In genomic region chr4:140372586-140373325, GRCm38 (mm10) we compare ENCODE assay signal across 16 mouse cellular contexts.
DNase-seq lines count a peak whose midpoint lies in the region; ATAC-seq and TF ChIP-seq lines count a peak whose summit lies in the region.
"Had no signal": no experiment of that assay in that cellular context is flagged by ENCODE, and none has a peak within 500 bp of the region (broad histone marks: within the 10 kb centered on the region; RNA-seq: fewer than 3 reads in every experiment).

No protein-coding gene starts in this region.

- 42% methylated on average over 11 of the region's 11 CpGs for WGBS in hindbrain, embryonic 11.5 days
- 41% methylated on average over 11 of the region's 11 CpGs for WGBS in hindbrain, embryonic 12.5 days
- WGBS in embryonic facial prominence, embryonic 11.5 days = 41% methylated on average over 11 of the region's 11 CpGs
- 36% methylated on average over 11 of the region's 11 CpGs for WGBS in midbrain, embryonic 15.5 days

- peak; percentile 19 for TF ChIP-seq CTCF in ES-Bruce4 (IDR thresholded peaks at IDR 0.05; ENCODE audit: low read depth, low read length)

- TF ChIP-seq POLR2A in ES-Bruce4 (IDR thresholded peaks at IDR 0.05; ENCODE audit: insufficient read depth, low read length) = no peak

- H3K4me3 ChIP-seq in hindbrain, embryonic 11.5 days (ENCODE audit: low read depth, low read length) = no peak overlapping the region
- no peak overlapping the region for H3K4me3 ChIP-seq in hindbrain, embryonic 12.5 days
- no peak overlapping the region for H3K4me3 ChIP-seq in ES-Bruce4 (ENCODE audit: low read depth, low read length)
- H3K4me3 ChIP-seq in embryonic facial prominence, embryonic 11.5 days (ENCODE audit: low read depth, low read length) = no peak overlapping the region
- no peak overlapping the region for H3K4me3 ChIP-seq in midbrain, embryonic 15.5 days
- H3K4me3 ChIP-seq: embryonic facial prominence, embryonic 12.5 days had no signal

- no peaks in the 10 kb centered on the region for H3K36me3 ChIP-seq in hindbrain, embryonic 11.5 days (ENCODE audit: control insufficient read depth, insufficient read depth, low read length)
- H3K36me3 ChIP-seq in hindbrain, embryonic 12.5 days = no peaks in the 10 kb centered on the region
- no peaks in the 10 kb centered on the region for H3K36me3 ChIP-seq in ES-Bruce4 (ENCODE audit: control insufficient read depth, insufficient read depth, low read length, poor library complexity, severe bottlenecking)
- no peaks in the 10 kb centered on the region for H3K36me3 ChIP-seq in embryonic facial prominence, embryonic 11.5 days (replicated peaks; ENCODE audit: control insufficient read depth, insufficient read depth, low read depth, low read length)
- H3K36me3 ChIP-seq in midbrain, embryonic 15.5 days (replicated peaks) = no peaks in the 10 kb centered on the region
- H3K36me3 ChIP-seq: embryonic facial prominence, embryonic 12.5 days had no signal

- no peak overlapping the region for H3K4me2 ChIP-seq in hindbrain, embryonic 11.5 days (replicated peaks; ENCODE audit: low read depth, low read length)
- H3K4me2 ChIP-seq in hindbrain, embryonic 12.5 days (replicated peaks) = no peak overlapping the region
- no peak overlapping the region for H3K4me2 ChIP-seq in embryonic facial prominence, embryonic 11.5 days (ENCODE audit: low read depth, low read length)
- no peak overlapping the region for H3K4me2 ChIP-seq in midbrain, embryonic 15.5 days
- H3K4me2 ChIP-seq: embryonic facial prominence, embryonic 12.5 days; liver, embryonic 11.5 days had no signal

- 0 out of 2 replicates have a peak, but pooled peaks have one; percentile 22 for ATAC-seq in hindbrain, embryonic 11.5 days (ENCODE audit: low FRiP score)
- ATAC-seq in hindbrain, embryonic 12.5 days (ENCODE audit: low FRiP score) = no peak
- no peak for ATAC-seq in embryonic facial prominence, embryonic 11.5 days (replicated peaks; ENCODE audit: insufficient number of reproducible peaks, low FRiP score, low TSS enrichment, low read depth)
- peak; percentile 33; the same call in 1 of the 2 replicates for ATAC-seq in midbrain, embryonic 15.5 days (replicated peaks)

- H3K4me1 ChIP-seq in hindbrain, embryonic 11.5 days (replicated peaks; ENCODE audit: control insufficient read depth, insufficient read depth, low read length) = no peaks in the 10 kb centered on the region
- no peaks in the 10 kb centered on the region for H3K4me1 ChIP-seq in hindbrain, embryonic 12.5 days
- H3K4me1 ChIP-seq in ES-Bruce4 (ENCODE audit: control insufficient read depth, insufficient read depth, low read length) = no peaks in the 10 kb centered on the region
- H3K4me1 ChIP-seq in embryonic facial prominence, embryonic 11.5 days (ENCODE audit: control insufficient read depth, insufficient read depth, low read length) = no peaks in the 10 kb centered on the region
- H3K4me1 ChIP-seq in midbrain, embryonic 15.5 days = no peaks in the 10 kb centered on the region; the same call in 1 of the 2 replicates
- H3K4me1 ChIP-seq: embryonic facial prominence, embryonic 12.5 days had no signal

- TF ChIP-seq EP300 in ES-Bruce4 (IDR thresholded peaks at IDR 0.05; ENCODE audit: insufficient read depth, low read depth, low read length) = no peak

- H3K27me3 ChIP-seq in hindbrain, embryonic 11.5 days (ENCODE audit: control insufficient read depth, insufficient read depth, low read length) = no peaks in the 10 kb centered on the region
- H3K27me3 ChIP-seq in hindbrain, embryonic 12.5 days = peaks cover 10% of the 10 kb centered on the region
- H3K27me3 ChIP-seq in ES-Bruce4 (ENCODE audit: control insufficient read depth, insufficient read depth, low read length, poor library complexity, severe bottlenecking) = no peaks in the 10 kb centered on the region
- no peaks in the 10 kb centered on the region for H3K27me3 ChIP-seq in embryonic facial prominence, embryonic 11.5 days (ENCODE audit: control insufficient read depth, insufficient read depth, low read length)
- H3K27me3 ChIP-seq in midbrain, embryonic 15.5 days (replicated peaks) = 0 out of 2 replicates have a peak, but pooled peaks cover 3% of the 10 kb centered on the region
- H3K27me3 ChIP-seq: embryonic facial prominence, embryonic 12.5 days had no signal

- H3K9me3 ChIP-seq in hindbrain, embryonic 11.5 days (ENCODE audit: control insufficient read depth, low read length) = no peaks in the 10 kb centered on the region
- H3K9me3 ChIP-seq in hindbrain, embryonic 12.5 days (replicated peaks) = no peaks in the 10 kb centered on the region
- no peaks in the 10 kb centered on the region for H3K9me3 ChIP-seq in ES-Bruce4 (replicated peaks; ENCODE audit: control insufficient read depth, insufficient read depth, low read length, poor library complexity, severe bottlenecking)
- H3K9me3 ChIP-seq in embryonic facial prominence, embryonic 11.5 days (replicated peaks; ENCODE audit: control insufficient read depth, low read length) = no peaks in the 10 kb centered on the region
- no peaks in the 10 kb centered on the region for H3K9me3 ChIP-seq in midbrain, embryonic 15.5 days
- H3K9me3 ChIP-seq: embryonic facial prominence, embryonic 12.5 days had no signal

- H3K27ac ChIP-seq in hindbrain, embryonic 11.5 days (ENCODE audit: low read depth, low read length) = no peak overlapping the region
- H3K27ac ChIP-seq in hindbrain, embryonic 12.5 days = no peak overlapping the region
- no peak overlapping the region for H3K27ac ChIP-seq in ES-Bruce4 (ENCODE audit: insufficient read depth, low read length)
- H3K27ac ChIP-seq in embryonic facial prominence, embryonic 11.5 days (replicated peaks; ENCODE audit: low read depth, low read length) = no peak overlapping the region
- H3K27ac ChIP-seq in midbrain, embryonic 15.5 days = no peak overlapping the region
- H3K27ac ChIP-seq: embryonic facial prominence, embryonic 12.5 days had no signal

- DNase-seq in hindbrain, embryonic 11.5 days (ENCODE audit: low spot score) = peak; percentile 49
- DNase-seq in embryonic facial prominence, embryonic 11.5 days (ENCODE audit: low spot score) = peak; percentile 22
- no peak for DNase-seq in heart, adult 9 months (ENCODE audit: low spot score in 2 of 2)
- no peak for DNase-seq in Muller cell, postnatal 12 days (ENCODE audit: inconsistent ontology term)
- no peak for DNase-seq in heart, adult 18-20 months
- DNase-seq: adrenal gland, postnatal 14 days; B cell, adult 2 months; heart, adult 11 months; heart, postnatal 36 days; kidney, postnatal 25 days; lung, postnatal 14 days had no signal

- H3K9ac ChIP-seq in hindbrain, embryonic 11.5 days (ENCODE audit: low read depth, low read length) = no peak overlapping the region
- no peak overlapping the region for H3K9ac ChIP-seq in hindbrain, embryonic 12.5 days
- H3K9ac ChIP-seq in ES-Bruce4 (ENCODE audit: low read depth, poor library complexity, severe bottlenecking) = no peak overlapping the region
- no peak overlapping the region for H3K9ac ChIP-seq in embryonic facial prominence, embryonic 11.5 days (replicated peaks; ENCODE audit: low read length)
- no peak overlapping the region for H3K9ac ChIP-seq in midbrain, embryonic 15.5 days
- H3K9ac ChIP-seq: embryonic facial prominence, embryonic 12.5 days had no signal

Comparison
In these comparisons a context has a peak if more than half of its experiments do, and no peak if none do; other contexts are left out.
1. ATAC-seq: peak in hindbrain, embryonic 11.5 days (single experiment) and midbrain, embryonic 15.5 days (single experiment); none in hindbrain, embryonic 12.5 days (single experiment) and embryonic facial prominence, embryonic 11.5 days (single experiment).
2. DNase-seq: peak in hindbrain, embryonic 11.5 days (single experiment) and embryonic facial prominence, embryonic 11.5 days (single experiment); none in heart, adult 9 months (0 of 2), Muller cell, postnatal 12 days (single experiment) and heart, adult 18-20 months (0 of 2).